Mouse (Mus musculus): ENCODE measurements around the gene Catspere2. TPM values are rescaled to one million over a fixed set of nuclear protein-coding genes. Genes with fewer than 3 reads are reported as not detected.

The Catspere2 gene
- polyA plus RNA-seq, 1 experiment from 2014 or later, result 0.05 TPM

Other genes with a start within 250 kb of the Catspere2 start
- gene Adss, start 186.9 kb upstream of the Catspere2 start, polyA plus RNA-seq (2016; fragmentation: Nextera tagmentation; extraction: Ambion mirVana), result 49.1 and 55.7 TPM in 2 replicates
- 15.1 and 18.5 TPM in 2 replicates for gene Desi2, start 204.0 kb downstream of the Catspere2 start, polyA plus RNA-seq (2016; fragmentation: Nextera tagmentation; extraction: Ambion mirVana)

All from midbrain, embryonic 10.5 days (tissue).